In the genomic region with DNA sequence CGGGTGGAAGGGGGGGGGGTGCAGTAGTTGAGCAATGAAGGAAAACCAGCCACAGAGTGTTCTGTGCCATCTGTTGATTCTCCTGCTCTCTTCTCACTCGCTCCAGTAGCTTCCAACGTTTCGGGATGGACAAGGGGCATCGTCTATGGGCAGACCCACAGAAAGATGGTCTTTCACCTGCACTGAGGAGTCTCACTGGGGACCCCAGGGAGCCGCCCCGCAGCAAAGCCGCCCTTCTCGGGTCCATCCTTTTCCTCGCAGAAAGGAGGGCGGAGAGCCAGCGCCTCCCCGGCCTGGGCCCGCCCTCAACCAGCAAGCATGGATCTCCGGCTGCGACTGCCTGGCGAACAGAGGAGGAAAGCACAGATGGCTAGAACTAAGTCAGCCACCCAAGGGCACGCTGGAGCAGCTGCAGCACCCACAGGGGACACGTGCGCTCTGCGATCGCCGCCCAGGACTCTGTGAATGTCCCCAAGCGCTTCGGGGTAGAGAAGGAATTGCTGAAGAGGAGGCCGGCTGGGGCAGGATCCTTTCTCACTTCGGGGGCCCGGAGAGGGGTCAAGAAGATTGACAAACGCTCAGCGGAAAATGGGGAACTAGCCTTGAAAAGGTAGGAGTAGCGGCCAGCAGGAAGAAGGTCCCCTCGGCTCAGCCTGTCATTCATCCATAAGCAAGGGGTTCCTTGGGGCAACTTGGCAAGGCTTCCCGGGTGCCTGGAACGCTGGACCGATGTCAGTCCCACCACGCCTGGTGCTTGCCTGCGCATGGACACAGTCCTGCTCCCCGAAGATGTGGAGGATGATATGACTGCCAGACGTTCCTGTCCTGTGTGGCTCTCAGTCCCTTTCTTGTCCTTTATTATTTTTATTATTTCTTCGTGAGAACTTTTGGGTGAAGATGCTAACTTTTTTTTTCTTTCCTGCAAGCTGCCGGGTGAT, we compare ENCODE assay signal across 7 mouse cellular contexts. TPM values are rescaled to one million over a fixed set of nuclear protein-coding genes. Genes with fewer than 3 reads are reported as not detected.
DNase-seq lines count a peak whose midpoint lies in the region; ATAC-seq and TF ChIP-seq lines count a peak whose summit lies in the region.

Arsj (plus strand) TSS at position 117 of the 938 bp plus-strand sequence.

- intact Hi-C loops in gastrocnemius, postnatal 36 days (cut with DNase I) = no loop called here

- peak within 1 kb of the TSS; percentile 47 for H3K9ac ChIP-seq in hindbrain, postnatal 0 days (replicated peaks; ENCODE audit: low read length)
- H3K9ac ChIP-seq in neural tube, embryonic 11.5 days (ENCODE audit: low read length) = peak within 1 kb of the TSS; percentile 45

- H3K4me3 ChIP-seq in hindbrain, postnatal 0 days (ENCODE audit: low read length) = peak within 1 kb of the TSS; percentile 41
- peak within 1 kb of the TSS; percentile 29 for H3K4me3 ChIP-seq in neural tube, embryonic 11.5 days (ENCODE audit: low read depth, low read length)

- WGBS in hindbrain, postnatal 0 days = 12% methylated on average over 41 of the region's 41 CpGs
- 18% methylated on average over 41 of the region's 41 CpGs for WGBS in neural tube, embryonic 11.5 days

- no peaks in the 10 kb centered on the region for H3K36me3 ChIP-seq in hindbrain, postnatal 0 days (ENCODE audit: insufficient read depth, low read length)
- H3K36me3 ChIP-seq in neural tube, embryonic 11.5 days (ENCODE audit: control insufficient read depth, insufficient read depth, low read length) = no peaks in the 10 kb centered on the region

- H3K27ac ChIP-seq in hindbrain, postnatal 0 days = no peak within 1 kb of the TSS
- H3K27ac ChIP-seq in neural tube, embryonic 11.5 days (ENCODE audit: low read depth, low read length) = no peak within 1 kb of the TSS

- TF ChIP-seq CTCF in hindbrain, postnatal 0 days (IDR thresholded peaks at IDR 0.05; ENCODE audit: low read depth) = no peak

- no peaks in the 10 kb centered on the region for H3K9me3 ChIP-seq in hindbrain, postnatal 0 days (ENCODE audit: low read length)
- no peaks in the 10 kb centered on the region for H3K9me3 ChIP-seq in neural tube, embryonic 11.5 days (ENCODE audit: control insufficient read depth, low read length)

- peaks cover 9% of the 10 kb centered on the region; the same call in 1 of the 2 replicates for H3K4me1 ChIP-seq in hindbrain, postnatal 0 days (ENCODE audit: insufficient read depth, low read length)
- peaks cover 4% of the 10 kb centered on the region; the same call in 1 of the 2 replicates for H3K4me1 ChIP-seq in neural tube, embryonic 11.5 days (ENCODE audit: control insufficient read depth, insufficient read depth, low read length)

- H3K4me2 ChIP-seq in hindbrain, postnatal 0 days (ENCODE audit: low read depth, low read length) = peak within 1 kb of the TSS; percentile 90
- H3K4me2 ChIP-seq in neural tube, embryonic 11.5 days (ENCODE audit: low read depth) = peak within 1 kb of the TSS; percentile 73

- no peaks in the 10 kb centered on the region for H3K27me3 ChIP-seq in hindbrain, postnatal 0 days (ENCODE audit: insufficient read depth, low read length)
- H3K27me3 ChIP-seq in neural tube, embryonic 11.5 days (ENCODE audit: control insufficient read depth, insufficient read depth, low read length) = no peaks in the 10 kb centered on the region

- peak; percentile 88 for ATAC-seq in hindbrain, postnatal 0 days
- ATAC-seq in neural tube, embryonic 11.5 days (ENCODE audit: insufficient read depth, low FRiP score, low TSS enrichment) = peak; percentile 68

- DNase-seq in adrenal gland, postnatal 14 days = peak; percentile 60
- peak; percentile 45 for DNase-seq in embryo, embryonic 10.5 days (ENCODE audit: low spot score)
- peak; percentile 48 to 53 for DNase-seq in gastrocnemius, postnatal 36 days
- peak; percentile 70 for DNase-seq in hindbrain, postnatal 0 days (ENCODE audit: low spot score)
- DNase-seq in liver = peak; percentile 26
- DNase-seq in neural tube, embryonic 11.5 days (ENCODE audit: low spot score) = peak; percentile 56
- peak; percentile 40 for DNase-seq in urinary bladder, adult 2 months (ENCODE audit: low spot score)

RNA-seq across cellular contexts. Expression of gene Arsj, which starts in this region (rescaled TPM):
- total RNA-seq in adrenal gland, postnatal 14 days (2021) = 0.26 and 0.56 TPM in 2 replicates
- under 1 TPM; 0.13 to 0.32 TPM for total RNA-seq in gastrocnemius, postnatal 36 days (2021)
- total RNA-seq in hindbrain, postnatal 0 days (2014; rRNA removed) = 0.90 and 1.7 TPM in 2 replicates
- 0.65 and 0.67 TPM in 2 replicates for polyA plus RNA-seq in hindbrain, postnatal 0 days (2015; fragmentation: Nextera tagmentation; extraction: Ambion mirVana)
- 0.09 and 0.20 TPM in 2 replicates for polyA plus RNA-seq in neural tube, embryonic 11.5 days (2014; fragmentation: Nextera tagmentation; extraction: Ambion mirVana)
- 4.0 and 4.1 TPM in 2 replicates for polyA plus RNA-seq in urinary bladder, adult 2 months (2012; rRNA removed)

Comparison
In these comparisons a context has a peak if more than half of its experiments do, and no peak if none do; other contexts are left out.
1. Peak in DNase-seq in adrenal gland, postnatal 14 days; RNA of the gene not detected or under 1 TPM.
2. Peak in DNase-seq in gastrocnemius, postnatal 36 days; RNA of the gene not detected or under 1 TPM.
3. Peak in DNase-seq, ATAC-seq, H3K4me3 ChIP-seq, H3K9ac ChIP-seq and H3K4me2 ChIP-seq in neural tube, embryonic 11.5 days; RNA of the gene not detected or under 1 TPM.